Mouse (Mus musculus): ENCODE data around the gene Prdm8. TPM values are rescaled to one million over a fixed set of nuclear protein-coding genes. Genes with fewer than 3 reads are reported as not detected.

The Prdm8 gene
- polyA plus RNA-seq, 1 experiment from 2014 or later: 3.1 TPM

Other genes starting within 250 kb of the Prdm8 start
- 2.6 and 4.9 TPM in 2 replicates for gene Antxr2, start 136.2 kb upstream of the Prdm8 start, polyA plus RNA-seq (2015; fragmentation: Nextera tagmentation; extraction: Ambion mirVana)
- 2.2 and 2.9 TPM in 2 replicates for gene Fgf5, start 87.0 kb downstream of the Prdm8 start, polyA plus RNA-seq (2015; fragmentation: Nextera tagmentation; extraction: Ambion mirVana)
- gene Cfap299, start 162.1 kb downstream of the Prdm8 start, polyA plus RNA-seq (2015; fragmentation: Nextera tagmentation; extraction: Ambion mirVana): 1.6 and 2.1 TPM in 2 replicates

All from hindbrain, embryonic 16.5 days (tissue).